Mouse (Mus musculus) G1E (cell line): ENCODE measurements around the gene Ttbk2.

Experiments used
- CTCF ChIP-seq: IDR thresholded peaks from 2 replicates; pipeline ENCODE4 v1.5.1; 2012; ENCODE audit warnings: low read depth, low read length, inconsistent platforms, mixed read lengths
- GATA1 ChIP-seq: IDR thresholded peaks from 2 replicates; pipeline ENCODE4 v1.6.1; 2012; ENCODE audit warnings: borderline replicate concordance, low read length, inconsistent platforms, mixed read lengths
- TAL1 ChIP-seq: conservative IDR thresholded peaks from 2 replicates; pipeline ENCODE4 v1.6.1; 2012; ENCODE audit warnings: low read depth, low read length, inconsistent platforms, mixed read lengths

DNA sequence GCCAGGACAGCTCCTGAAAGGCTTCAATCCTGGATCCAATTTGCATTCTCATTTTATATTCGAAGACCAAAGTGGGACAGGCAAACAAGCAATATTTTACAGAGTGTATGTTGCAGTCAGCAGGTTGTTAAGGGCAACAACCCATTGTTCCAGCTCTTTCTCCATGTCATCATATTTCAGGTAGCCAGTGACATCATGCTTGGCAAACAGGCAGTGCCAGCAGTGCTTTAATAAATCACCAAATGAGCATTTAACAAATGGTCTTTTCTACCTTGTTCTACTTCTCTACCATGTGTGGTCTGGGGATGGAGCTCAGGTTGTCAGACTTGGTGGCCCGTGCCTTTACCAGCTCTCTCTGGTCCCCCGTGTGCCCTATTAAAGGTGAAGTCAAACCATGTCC lies 7.7 kb upstream of the Ttbk2 start:
- TF ChIP-seq GATA1 (no peak), CTCF (no peak), TAL1 (no peak)
